Mouse (Mus musculus): ENCODE measurements around the gene Khk.

DNA sequence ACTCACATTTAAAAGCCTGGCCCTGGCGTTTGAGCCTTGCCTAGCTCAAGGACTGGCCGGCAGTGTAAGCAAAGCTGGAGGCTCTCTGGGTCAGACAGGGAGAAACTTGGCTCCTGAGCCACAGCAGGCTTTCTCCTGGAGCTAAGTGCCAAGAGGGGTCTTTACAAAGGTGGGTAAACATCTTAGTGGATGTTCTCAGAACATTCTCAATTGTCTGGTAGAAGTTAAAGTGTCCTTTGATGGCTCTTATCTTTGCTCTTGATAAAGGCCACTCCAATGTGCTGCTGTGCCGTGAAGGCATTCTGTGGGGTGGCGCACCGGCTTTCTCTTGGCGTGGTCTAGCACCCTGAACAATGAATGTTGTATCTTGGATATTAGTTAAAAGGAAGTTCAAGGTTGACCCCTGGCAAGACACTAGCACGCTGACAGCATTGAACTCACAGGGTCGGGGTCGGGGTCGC, 1.4 kb downstream of the Khk start:
- TF ChIP-seq CTCF (IDR thresholded peaks at IDR 0.05; ENCODE audit: low read depth, low read length) (no peak), POLR2A (IDR thresholded peaks at IDR 0.05; ENCODE audit: borderline replicate concordance, low read depth, low read length) (no peak)
